Mouse (Mus musculus) neutrophil, adult 59 days (primary cell): ENCODE data around the gene Gm15127. TPM values are rescaled to one million over a fixed set of nuclear protein-coding genes. Genes with fewer than 3 reads are reported as not detected.

Source experiments
- total RNA-seq, 2 experiments: library from RNA; stranded (reverse); gene quantifications; 1 replicate in 1 of 2; 2 replicates in 1 of 2; pipeline ENCODE4 v1.2.4; 2023

Gm15127 gene
- total RNA-seq, result not detected

GRCm38 (mm10) chrX:148663298-148663697, at the start of gene Gm15127:
Gene Gm15127 (plus strand): TSS chrX:148663598.

GRCm38 (mm10) chrX:148615053-148615452, 48.3 kb upstream of the Gm15127 start, which contains the start of gene Gm8334:
Gene Gm8334 (minus strand): TSS chrX:148615153.

Other genes with a start within 250 kb of the Gm15127 start
- not detected for gene Gm15114, start 174.6 kb upstream of the Gm15127 start, total RNA-seq
- gene Gm8334, start 48.4 kb upstream of the Gm15127 start, total RNA-seq, result not detected
- gene Luzp4, start 194.0 kb downstream of the Gm15127 start, total RNA-seq, result not detected